Comparison of ENCODE assay signal across 9 mouse cellular contexts in genomic region chr2:152729013-152729635, GRCm38 (mm10). TPM values are rescaled to one million over a fixed set of nuclear protein-coding genes. Genes with fewer than 3 reads are reported as not detected.
DNase-seq lines count a peak whose midpoint lies in the region; ATAC-seq and TF ChIP-seq lines count a peak whose summit lies in the region.
"Had no signal": no experiment of that assay in that cellular context is flagged by ENCODE, and none has a peak within 500 bp of the region (broad histone marks: within the 10 kb centered on the region; RNA-seq: fewer than 3 reads in every experiment).

No protein-coding gene starts in this region.

- no peak overlapping the region; the same call in 1 of the 2 replicates for H3K4me2 ChIP-seq in embryonic facial prominence, embryonic 11.5 days (ENCODE audit: low read depth, low read length)
- no peak overlapping the region for H3K4me2 ChIP-seq in midbrain, postnatal 0 days (ENCODE audit: low read depth, low read length, poor library complexity, severe bottlenecking)

- H3K36me3 ChIP-seq in heart, embryonic 10.5 days = no peaks in the 10 kb centered on the region
- H3K36me3 ChIP-seq in embryonic facial prominence, embryonic 11.5 days (replicated peaks; ENCODE audit: control insufficient read depth, insufficient read depth, low read depth, low read length) = no peaks in the 10 kb centered on the region
- no peaks in the 10 kb centered on the region for H3K36me3 ChIP-seq in kidney, adult 2 months (ENCODE audit: control insufficient read depth, insufficient read depth, low read length)
- no peaks in the 10 kb centered on the region for H3K36me3 ChIP-seq in midbrain, postnatal 0 days (ENCODE audit: insufficient read depth, low read length)

- 39% methylated on average over 8 of the region's 8 CpGs for WGBS in heart, embryonic 10.5 days
- WGBS in embryonic facial prominence, embryonic 11.5 days = 24% methylated on average over 8 of the region's 8 CpGs
- WGBS in kidney, adult 2 months = 37% methylated on average over 8 of the region's 8 CpGs
- 71% methylated on average over 8 of the region's 8 CpGs for WGBS in midbrain, postnatal 0 days

- 0 out of 2 replicates have a peak, but pooled peaks cover 4% of the 10 kb centered on the region for H3K27me3 ChIP-seq in heart, embryonic 10.5 days (ENCODE audit: insufficient read depth, poor library complexity, severe bottlenecking)
- H3K27me3 ChIP-seq in embryonic facial prominence, embryonic 11.5 days (ENCODE audit: control insufficient read depth, insufficient read depth, low read length) = no peaks in the 10 kb centered on the region
- no peaks in the 10 kb centered on the region for H3K27me3 ChIP-seq in kidney, adult 2 months (replicated peaks; ENCODE audit: control insufficient read depth, insufficient read depth, low read length)
- H3K27me3 ChIP-seq in midbrain, postnatal 0 days (ENCODE audit: insufficient read depth, low read length) = no peaks in the 10 kb centered on the region

- no peaks in the 10 kb centered on the region for H3K9me3 ChIP-seq in heart, embryonic 10.5 days
- H3K9me3 ChIP-seq in embryonic facial prominence, embryonic 11.5 days (replicated peaks; ENCODE audit: control insufficient read depth, low read length) = no peaks in the 10 kb centered on the region
- H3K9me3 ChIP-seq in midbrain, postnatal 0 days (ENCODE audit: low read length) = no peaks in the 10 kb centered on the region

- intact Hi-C loops in heart, postnatal 36 days (cut with DNase I) = no loop called here

- peaks cover 76% of the 10 kb centered on the region for H3K4me1 ChIP-seq in heart, embryonic 10.5 days
- H3K4me1 ChIP-seq in embryonic facial prominence, embryonic 11.5 days (ENCODE audit: control insufficient read depth, insufficient read depth, low read length) = peaks cover 11% of the 10 kb centered on the region
- peaks cover 13% of the 10 kb centered on the region for H3K4me1 ChIP-seq in kidney, adult 2 months (ENCODE audit: control insufficient read depth, insufficient read depth, low read length)
- 0 out of 2 replicates have a peak, but pooled peaks cover under 1% of the 10 kb centered on the region for H3K4me1 ChIP-seq in midbrain, postnatal 0 days (ENCODE audit: insufficient read depth, low read length)

- H3K27ac ChIP-seq in heart, embryonic 10.5 days = peak overlapping the region; percentile 83
- H3K27ac ChIP-seq in embryonic facial prominence, embryonic 11.5 days (replicated peaks; ENCODE audit: low read depth, low read length) = peak overlapping the region; percentile 77
- peak overlapping the region; percentile 62 for H3K27ac ChIP-seq in kidney, adult 2 months (ENCODE audit: insufficient read depth, low read depth, low read length)
- H3K27ac ChIP-seq in midbrain, postnatal 0 days (ENCODE audit: low read depth, low read length) = peak overlapping the region; percentile 26; the same call in 1 of the 2 replicates

- no peak for TF ChIP-seq CTCF in kidney, adult 2 months (conservative IDR thresholded peaks at IDR 0.05; ENCODE audit: insufficient read depth, insufficient read length, low read depth, low read length)
- TF ChIP-seq CTCF in midbrain, postnatal 0 days (IDR thresholded peaks at IDR 0.05) = no peak

- DNase-seq in heart, embryonic 10.5 days (ENCODE audit: low spot score) = no peak
- DNase-seq in heart, postnatal 36 days = no peak
- no peak for DNase-seq in embryonic facial prominence, embryonic 11.5 days (ENCODE audit: low spot score)
- DNase-seq in kidney, adult 2 months = peak; percentile 91
- DNase-seq in midbrain, postnatal 0 days (ENCODE audit: low spot score) = no peak
- DNase-seq in layer of hippocampus, postnatal 25 days (ENCODE audit: extremely low spot score in 1 of 2, low spot score in 1 of 2) = no peak
- no peak for DNase-seq in B cell, adult 2 months

- H3K9ac ChIP-seq in embryonic facial prominence, embryonic 11.5 days (replicated peaks; ENCODE audit: low read length) = peak overlapping the region; percentile 7
- H3K9ac ChIP-seq in midbrain, postnatal 0 days (replicated peaks; ENCODE audit: low read length, poor library complexity, severe bottlenecking) = no peak overlapping the region

- no peak for TF ChIP-seq POLR2A in kidney, adult 2 months (IDR thresholded peaks at IDR 0.05; ENCODE audit: low read depth, low read length)

- ATAC-seq in embryonic facial prominence, embryonic 11.5 days (replicated peaks; ENCODE audit: insufficient number of reproducible peaks, low FRiP score, low TSS enrichment, low read depth) = no peak
- peak; percentile 24 for ATAC-seq in midbrain, postnatal 0 days (ENCODE audit: low FRiP score)
- no peak for ATAC-seq in activated CD4-positive, CD25-positive, alpha-beta regulatory T cell, adult 4 months

- H3K4me3 ChIP-seq in heart, embryonic 10.5 days = no peak overlapping the region
- H3K4me3 ChIP-seq in embryonic facial prominence, embryonic 11.5 days (ENCODE audit: low read depth, low read length) = no peak overlapping the region
- no peak overlapping the region for H3K4me3 ChIP-seq in kidney, adult 2 months (ENCODE audit: insufficient read depth, low read depth, low read length)
- no peak overlapping the region for H3K4me3 ChIP-seq in midbrain, postnatal 0 days (ENCODE audit: low read depth, low read length)

RNA-seq across cellular contexts. Expression of gene Id1, which starts 6.9 kb away (rescaled TPM):
- 92.5 and 124 TPM in 2 replicates for polyA plus RNA-seq in heart, embryonic 10.5 days (2016; fragmentation: Nextera tagmentation; extraction: Ambion mirVana)
- total RNA-seq in heart, postnatal 36 days (2021) = 10 to 100 TPM; 50.9 to 53.7 TPM
- polyA plus RNA-seq in embryonic facial prominence, embryonic 11.5 days (2014; fragmentation: Nextera tagmentation; extraction: Ambion mirVana) = 166 and 179 TPM in 2 replicates
- 156 and 235 TPM in 2 replicates for polyA plus RNA-seq in kidney, adult 2 months (2012; rRNA removed)
- 69.6 and 71.7 TPM in 2 replicates for total RNA-seq in midbrain, postnatal 0 days (2014; rRNA removed)
- 52.6 and 58.3 TPM in 2 replicates for polyA plus RNA-seq in midbrain, postnatal 0 days (2015; fragmentation: Nextera tagmentation; extraction: Ambion mirVana)
- under 1 TPM; 0.56 to 0.97 TPM for polyA plus RNA-seq in activated CD4-positive, CD25-positive, alpha-beta regulatory T cell, adult 4 months (2017; shearing (Covaris generic))
- 10 to 100 TPM; 19.6 to 22.4 TPM for total RNA-seq in layer of hippocampus, postnatal 25 days (2021)

RNA-seq across cellular contexts. Expression of gene Cox4i2, which starts 24.8 kb away (rescaled TPM):
- 18.8 and 21.1 TPM in 2 replicates for polyA plus RNA-seq in heart, embryonic 10.5 days (2016; fragmentation: Nextera tagmentation; extraction: Ambion mirVana)
- total RNA-seq in heart, postnatal 36 days (2021) = 10 to 100 TPM; 13.1 to 16.0 TPM
- 9.8 and 11.1 TPM in 2 replicates for polyA plus RNA-seq in embryonic facial prominence, embryonic 11.5 days (2014; fragmentation: Nextera tagmentation; extraction: Ambion mirVana)
- polyA plus RNA-seq in kidney, adult 2 months (2012; rRNA removed) = 2.9 and 3.1 TPM in 2 replicates
- 2.0 and 6.8 TPM in 2 replicates for total RNA-seq in midbrain, postnatal 0 days (2014; rRNA removed)
- polyA plus RNA-seq in midbrain, postnatal 0 days (2015; fragmentation: Nextera tagmentation; extraction: Ambion mirVana) = 3.3 and 4.5 TPM in 2 replicates
- polyA plus RNA-seq in activated CD4-positive, CD25-positive, alpha-beta regulatory T cell, adult 4 months (2017; shearing (Covaris generic)) = not detected
- total RNA-seq in layer of hippocampus, postnatal 25 days (2021) = 1 to 10 TPM; 2.0 to 2.7 TPM
- total RNA-seq: CH12.LX had no signal

RNA-seq across cellular contexts. Expression of gene Mcts2, which starts 42.3 kb away (rescaled TPM):
- polyA plus RNA-seq in heart, embryonic 10.5 days (2016; fragmentation: Nextera tagmentation; extraction: Ambion mirVana) = 28.0 and 33.2 TPM in 2 replicates
- 10 to 100 TPM; 16.2 to 16.5 TPM for total RNA-seq in heart, postnatal 36 days (2021)
- 40.6 and 45.1 TPM in 2 replicates for polyA plus RNA-seq in embryonic facial prominence, embryonic 11.5 days (2014; fragmentation: Nextera tagmentation; extraction: Ambion mirVana)
- polyA plus RNA-seq in kidney, adult 2 months (2012; rRNA removed) = 8.4 and 10.1 TPM in 2 replicates
- 14.5 and 21.8 TPM in 2 replicates for total RNA-seq in midbrain, postnatal 0 days (2014; rRNA removed)
- polyA plus RNA-seq in midbrain, postnatal 0 days (2015; fragmentation: Nextera tagmentation; extraction: Ambion mirVana) = 28.0 and 28.1 TPM in 2 replicates
- 1 to 10 TPM; 2.1 to 2.5 TPM for polyA plus RNA-seq in activated CD4-positive, CD25-positive, alpha-beta regulatory T cell, adult 4 months (2017; shearing (Covaris generic))
- total RNA-seq in layer of hippocampus, postnatal 25 days (2021) = 10 to 100 TPM; 21.2 to 22.8 TPM

RNA-seq across cellular contexts. Expression of gene H13, which starts 59.9 kb away (rescaled TPM):
- polyA plus RNA-seq in heart, embryonic 10.5 days (2016; fragmentation: Nextera tagmentation; extraction: Ambion mirVana) = 84.1 and 103 TPM in 2 replicates
- total RNA-seq in heart, postnatal 36 days (2021) = 10 to 100 TPM; 33.1 to 41.2 TPM
- polyA plus RNA-seq in embryonic facial prominence, embryonic 11.5 days (2014; fragmentation: Nextera tagmentation; extraction: Ambion mirVana) = 115 and 118 TPM in 2 replicates
- polyA plus RNA-seq in kidney, adult 2 months (2012; rRNA removed) = 129 and 161 TPM in 2 replicates
- 166 and 173 TPM in 2 replicates for total RNA-seq in midbrain, postnatal 0 days (2014; rRNA removed)
- polyA plus RNA-seq in midbrain, postnatal 0 days (2015; fragmentation: Nextera tagmentation; extraction: Ambion mirVana) = 175 and 182 TPM in 2 replicates
- 10 to 100 TPM; 72.7 to 82.3 TPM for polyA plus RNA-seq in activated CD4-positive, CD25-positive, alpha-beta regulatory T cell, adult 4 months (2017; shearing (Covaris generic))
- 10 to 100 TPM; 78.4 to 81.8 TPM for total RNA-seq in layer of hippocampus, postnatal 25 days (2021)

Comparison
In these comparisons a context has a peak if more than half of its experiments do, and no peak if none do; other contexts are left out.
1. H3K27ac ChIP-seq: peak in every context shown above with its lines; median percentile 83 in heart, embryonic 10.5 days; 77 in embryonic facial prominence, embryonic 11.5 days; 62 in kidney, adult 2 months; 26 in midbrain, postnatal 0 days.
2. RNA of gene Id1, which starts 6.9 kb away (polyA plus RNA-seq): 166 to 179 TPM in embryonic facial prominence, embryonic 11.5 days, 156 to 235 TPM in kidney, adult 2 months, 92.5 to 124 TPM in heart, embryonic 10.5 days and 52.6 to 58.3 TPM in midbrain, postnatal 0 days; 0.56 to 0.97 TPM in activated CD4-positive, CD25-positive, alpha-beta regulatory T cell, adult 4 months; every median in the first group is over 10 times any median in the second.